ENCODE assay signal across 21 mouse cellular contexts in genomic region chr16:76295322-76295721, GRCm38 (mm10).
DNase-seq lines count a peak whose midpoint lies in the region; ATAC-seq and TF ChIP-seq lines count a peak whose summit lies in the region.
"Had no signal": no experiment of that assay in that cellular context is flagged by ENCODE, and none has a peak within 500 bp of the region (broad histone marks: within the 10 kb centered on the region; RNA-seq: fewer than 3 reads in every experiment).

No protein-coding gene starts in this region.

- no peaks in the 10 kb centered on the region; the same call in 1 of the 2 replicates for H3K4me1 ChIP-seq in lung, postnatal 0 days (ENCODE audit: insufficient read depth, low read depth, low read length)
- no peaks in the 10 kb centered on the region for H3K4me1 ChIP-seq in midbrain, embryonic 15.5 days

- no peak overlapping the region for H3K27ac ChIP-seq in lung, postnatal 0 days (ENCODE audit: low read length)
- no peak overlapping the region for H3K27ac ChIP-seq in midbrain, embryonic 15.5 days
- H3K27ac ChIP-seq: forebrain, embryonic 10.5 days; heart, embryonic 15.5 days; left cerebral cortex, adult 2 months; liver, embryonic 14.5 days had no signal

- H3K36me3 ChIP-seq in lung, postnatal 0 days (ENCODE audit: insufficient read depth, low read length) = peaks cover 32% of the 10 kb centered on the region
- peaks cover 5% of the 10 kb centered on the region; the same call in 1 of the 2 replicates for H3K36me3 ChIP-seq in midbrain, embryonic 15.5 days (replicated peaks)

- H3K27me3 ChIP-seq in lung, postnatal 0 days (replicated peaks; ENCODE audit: insufficient read depth, low read length) = no peaks in the 10 kb centered on the region
- H3K27me3 ChIP-seq in midbrain, embryonic 15.5 days (replicated peaks) = no peaks in the 10 kb centered on the region
- H3K27me3 ChIP-seq: heart, embryonic 15.5 days; megakaryocyte, embryonic 14.5 days had no signal

- TF ChIP-seq CTCF in lung, postnatal 0 days (IDR thresholded peaks at IDR 0.05) = no peak

- no peak for TF ChIP-seq EP300 in lung, postnatal 0 days (IDR thresholded peaks at IDR 0.05)

- WGBS in lung, postnatal 0 days = 59% methylated on average over 14 of the region's 14 CpGs
- WGBS in midbrain, embryonic 15.5 days = 60% methylated on average over 14 of the region's 14 CpGs

- no peak overlapping the region for H3K4me2 ChIP-seq in lung, postnatal 0 days (replicated peaks; ENCODE audit: low read depth, low read length)
- no peak overlapping the region for H3K4me2 ChIP-seq in midbrain, embryonic 15.5 days
- H3K4me2 ChIP-seq: heart, embryonic 15.5 days had no signal

- H3K4me3 ChIP-seq in lung, postnatal 0 days (ENCODE audit: low read depth, low read length) = no peak overlapping the region
- no peak overlapping the region for H3K4me3 ChIP-seq in midbrain, embryonic 15.5 days
- H3K4me3 ChIP-seq: forebrain, embryonic 10.5 days; heart, adult 2 months; heart, embryonic 15.5 days; left cerebral cortex, adult 2 months; megakaryocyte, embryonic 14.5 days had no signal

- DNase-seq in heart, adult 11 months = peak; percentile 85
- no peak for DNase-seq in heart, adult 9 months (ENCODE audit: low spot score in 2 of 2)
- DNase-seq in lung, postnatal 0 days (ENCODE audit: low spot score) = no peak
- DNase-seq in lung, adult 18-20 months = no peak
- peak; percentile 60 to 62 for DNase-seq in adrenal gland, postnatal 36 days
- no peak for DNase-seq in left cerebral cortex, postnatal 14 days (ENCODE audit: low spot score in 2 of 2)
- no peak for DNase-seq in Muller cell, postnatal 12 days (ENCODE audit: inconsistent ontology term)
- DNase-seq: cerebellum, postnatal 25 days; gastrocnemius, postnatal 10 days; heart, adult 2 months; heart, postnatal 4 days; kidney, adult 9 months; kidney, postnatal 36 days; lung, postnatal 14 days; thymus, adult 2 months had no signal

- H3K9ac ChIP-seq in lung, postnatal 0 days (replicated peaks; ENCODE audit: low read depth) = no peak overlapping the region
- no peak overlapping the region for H3K9ac ChIP-seq in midbrain, embryonic 15.5 days
- H3K9ac ChIP-seq: heart, embryonic 15.5 days; liver, embryonic 14.5 days had no signal

- ATAC-seq in lung, postnatal 0 days = peak; percentile 32; the same call in 1 of the 2 replicates
- 0 out of 2 replicates have a peak, but pooled peaks have one; percentile 38 for ATAC-seq in midbrain, embryonic 15.5 days (replicated peaks)

- no peaks in the 10 kb centered on the region for H3K9me3 ChIP-seq in lung, postnatal 0 days (ENCODE audit: low read length)
- no peaks in the 10 kb centered on the region for H3K9me3 ChIP-seq in midbrain, embryonic 15.5 days
- H3K9me3 ChIP-seq: forebrain, embryonic 10.5 days; heart, embryonic 15.5 days had no signal

- intact Hi-C loops in left cerebral cortex, postnatal 14 days (cut with DNase I) = no loop called here

Comparison
In these comparisons a context has a peak if more than half of its experiments do, and no peak if none do; other contexts are left out.
1. DNase-seq: peak in heart, adult 11 months (single experiment) and adrenal gland, postnatal 36 days (2 of 2); none in heart, adult 9 months (0 of 2), lung, postnatal 0 days (single experiment), lung, adult 18-20 months (0 of 2), left cerebral cortex, postnatal 14 days (0 of 2) and Muller cell, postnatal 12 days (single experiment).